Mouse (Mus musculus) hindbrain, postnatal 0 days (tissue): ENCODE data around the gene Bbs9. TPM values are rescaled to one million over a fixed set of nuclear protein-coding genes. Genes with fewer than 3 reads are reported as not detected.
A peak's percentile ranks its signal among the peaks of the same experiment; 100 is the strongest.

Experiments used
- ATAC-seq: fragments of 200-750 bp; cut with Nextera tagmentation; 2 replicates; pipeline ENCODE4 v1.8.0; 2017; ENCODE audit warnings: mild to moderate bottlenecking, moderate TSS enrichment, moderate library complexity
- DNase-seq: peaks from one replicate; pipeline ENCODE4 v3.0.0-alpha.2; 2015; ENCODE audit warnings: low spot score
- H3K27ac ChIP-seq: fragments of 300-500 bp; sonication (generic); 2 replicates; pipeline ENCODE4 v1.5.1; 2014; ENCODE audit warnings: mild to moderate bottlenecking
- H3K27me3 ChIP-seq: fragments of 300-500 bp; sonication (generic); 2 replicates; pipeline ENCODE4 v1.6.1; 2014; ENCODE audit warnings: low read length, mixed read lengths; ENCODE audit not compliant: insufficient read depth
- H3K36me3 ChIP-seq: fragments of 300-500 bp; sonication (generic); 2 replicates; pipeline ENCODE4 v1.6.1; 2014; ENCODE audit warnings: low read length, mixed read lengths; ENCODE audit not compliant: insufficient read depth
- H3K4me1 ChIP-seq: fragments of 300-500 bp; sonication (generic); 2 replicates; pipeline ENCODE4 v1.6.1; 2014; ENCODE audit warnings: antibody characterized with exemption, low read length, mixed read lengths; ENCODE audit not compliant: insufficient read depth
- H3K4me2 ChIP-seq: fragments of 300-500 bp; sonication (generic); 2 replicates; pipeline ENCODE4 v1.6.1; 2014; ENCODE audit warnings: low read depth, mild to moderate bottlenecking, low read length, moderate library complexity, mixed read lengths
- H3K4me3 ChIP-seq: fragments of 300-500 bp; sonication (generic); 2 replicates; pipeline ENCODE4 v1.5.1; 2014; ENCODE audit warnings: low read length
- H3K9ac ChIP-seq: fragments of 300-500 bp; sonication (generic); replicated peaks from 2 replicates; pipeline ENCODE4 v1.6.1; 2014; ENCODE audit warnings: mild to moderate bottlenecking, low read length, moderate library complexity, mixed read lengths
- H3K9me3 ChIP-seq: fragments of 300-500 bp; sonication (generic); 2 replicates; pipeline ENCODE4 v1.6.1; 2016; ENCODE audit warnings: low read length, mixed read lengths
- CTCF ChIP-seq: IDR thresholded peaks from 2 replicates; pipeline ENCODE4 v1.5.1; 2016; ENCODE audit warnings: antibody characterized with exemption, control low read depth, low read depth
- WGBS: fragments of 180-500 bp; shearing (Covaris S2); extraction: QIAGEN DNeasy Blood & Tissue Kit; methylation state at CpG from one replicate; pipeline ENCODE4 v1.1.7; 2014; 5-methylcytosine and 5-hydroxymethylcytosine counted together
- polyA plus RNA-seq: library from polyadenylated mRNA; unstranded; fragments of >200 nt; fragmentation: Nextera tagmentation; extraction: Ambion mirVana; gene quantifications from 2 replicates; pipeline ENCODE4 v1.2.1, GENCODE M21; 2015
- total RNA-seq: library from RNA; depleted of rRNA; stranded (reverse); fragments of >200 nt; gene quantifications from 2 replicates; pipeline ENCODE4 v1.2.3, GENCODE M21; 2014

The Bbs9 gene
- total and polyA plus RNA-seq, 2 experiments from 2014 or later, result 15.2 to 27.5 TPM

DNA sequence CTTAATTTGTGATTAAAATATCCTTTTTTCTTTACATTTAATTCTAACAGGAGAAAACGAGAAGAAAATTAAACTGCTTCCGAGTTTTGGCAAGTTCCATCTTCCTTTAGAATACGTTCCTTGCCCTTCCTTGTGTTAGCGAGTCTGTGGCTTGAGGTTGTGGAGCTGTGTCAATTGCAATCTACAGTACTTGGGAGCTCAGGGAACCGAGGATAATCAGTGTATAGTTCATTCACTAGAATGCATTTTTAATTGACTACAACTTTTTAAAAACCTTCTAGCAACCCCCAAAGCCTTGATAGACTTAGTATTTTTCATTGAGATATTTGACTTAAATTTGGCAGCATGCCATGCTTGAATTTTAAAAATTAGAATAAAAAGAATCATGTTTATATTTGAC, 68.0 kb downstream of the Bbs9 start:
- 47% methylated on average over 5 of the region's 5 CpGs for WGBS
- no peak overlapping the region for H3K4me3 ChIP-seq
- H3K4me2 ChIP-seq, result no peak overlapping the region
- no peak overlapping the region for H3K27ac ChIP-seq
- H3K9me3 ChIP-seq, result no peaks in the 10 kb centered on the region
- no peak for TF ChIP-seq CTCF
- no peaks in the 10 kb centered on the region for H3K4me1 ChIP-seq
- no peak for ATAC-seq
- no peaks in the 10 kb centered on the region for H3K27me3 ChIP-seq
- no peak for DNase-seq
- no peak overlapping the region for H3K9ac ChIP-seq
- no peaks in the 10 kb centered on the region for H3K36me3 ChIP-seq

GRCm38 (mm10) chr9:22544349-22545341, 69.1 kb downstream of the Bbs9 start:
- TF ChIP-seq CTCF, result no peak
- no peaks in the 10 kb centered on the region for H3K27me3 ChIP-seq
- no peak overlapping the region for H3K4me2 ChIP-seq
- H3K9ac ChIP-seq, result no peak overlapping the region
- H3K27ac ChIP-seq, result no peak overlapping the region
- no peaks in the 10 kb centered on the region for H3K36me3 ChIP-seq
- H3K4me3 ChIP-seq, result no peak overlapping the region
- WGBS, result 58% methylated on average over 9 of the region's 9 CpGs
- no peak for DNase-seq
- H3K9me3 ChIP-seq, result no peaks in the 10 kb centered on the region
- H3K4me1 ChIP-seq, result no peaks in the 10 kb centered on the region
- ATAC-seq, result no peak

DNA sequence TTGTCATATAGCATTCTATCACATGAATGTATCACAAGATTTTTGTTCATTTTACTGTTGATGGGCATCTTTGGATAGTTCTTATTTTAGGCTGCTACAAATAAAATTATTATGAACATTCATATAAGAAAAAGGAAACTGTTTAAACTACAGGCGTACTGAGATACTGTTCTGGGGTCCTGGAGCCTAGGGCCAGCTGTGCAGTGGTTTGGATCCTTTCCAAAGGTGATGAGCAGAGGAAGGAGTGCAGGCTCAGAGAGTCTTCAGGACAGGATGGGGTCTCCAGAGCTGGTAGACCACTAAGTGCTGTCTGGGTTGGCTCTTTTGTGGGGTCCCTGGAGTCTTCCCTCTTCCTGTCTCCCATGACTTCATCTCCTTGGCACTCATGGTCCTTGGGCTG, 75.8 kb downstream of the Bbs9 start:
- no peaks in the 10 kb centered on the region for H3K36me3 ChIP-seq
- WGBS, result 81% methylated on average over 1 of the region's 1 CpGs
- H3K4me1 ChIP-seq, result no peaks in the 10 kb centered on the region
- no peak overlapping the region for H3K27ac ChIP-seq
- no peaks in the 10 kb centered on the region for H3K27me3 ChIP-seq
- no peak for TF ChIP-seq CTCF
- no peak for DNase-seq
- no peak overlapping the region for H3K9ac ChIP-seq
- H3K9me3 ChIP-seq, result no peaks in the 10 kb centered on the region
- no peak overlapping the region for H3K4me3 ChIP-seq
- no peak for ATAC-seq
- no peak overlapping the region for H3K4me2 ChIP-seq

DNA sequence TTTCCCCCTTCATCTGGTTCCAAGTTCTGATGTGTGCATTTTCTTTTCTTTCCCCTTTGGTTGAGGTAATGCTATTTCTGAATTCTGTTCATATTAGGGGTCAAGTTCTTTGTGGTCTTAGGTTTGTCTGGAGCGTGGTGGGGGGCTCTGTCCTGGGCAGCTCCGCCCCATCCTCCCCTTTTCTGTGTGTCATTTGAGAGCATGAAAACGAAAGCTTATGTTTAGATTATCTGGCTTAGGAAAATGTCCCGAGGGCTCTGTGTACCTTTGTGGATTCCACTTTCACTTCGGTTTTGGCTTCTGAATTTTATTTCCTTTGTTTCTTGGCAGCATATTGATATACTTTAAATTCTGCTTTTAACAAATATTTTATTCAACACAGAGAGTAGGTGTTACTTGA, 80.6 kb downstream of the Bbs9 start:
- Histone ChIP-seq H3K27me3 (no peaks in the 10 kb centered on the region), H3K36me3 (no peaks in the 10 kb centered on the region), H3K9me3 (no peaks in the 10 kb centered on the region), H3K4me1 (no peaks in the 10 kb centered on the region), H3K9ac (no peak overlapping the region), H3K4me3 (no peak overlapping the region), H3K27ac (no peak overlapping the region), H3K4me2 (no peak overlapping the region)
- WGBS, result 74% methylated on average over 5 of the region's 5 CpGs
- ATAC-seq (no peak), DNase-seq (no peak)
- no peak for TF ChIP-seq CTCF

DNA sequence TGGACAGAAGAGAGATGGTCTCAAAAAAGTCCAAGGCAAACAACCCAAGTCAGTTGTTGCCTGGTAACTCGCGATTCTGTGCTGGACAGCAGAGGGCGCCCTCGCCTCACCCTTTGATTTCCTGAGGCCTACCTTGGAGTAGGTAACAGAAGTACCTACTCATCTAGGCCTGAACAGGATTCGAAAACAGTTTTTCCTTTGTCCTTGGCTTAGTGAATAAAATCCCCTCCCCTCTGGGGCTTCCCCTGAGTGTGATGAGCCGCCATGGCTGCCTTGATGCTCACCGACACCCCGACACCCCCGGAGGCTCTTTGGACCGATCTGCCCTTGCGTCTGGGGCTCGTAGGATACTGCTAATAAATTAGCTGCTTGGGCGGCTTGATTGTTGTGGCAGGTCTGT, 82.0 kb downstream of the Bbs9 start:
- 52% methylated on average over 13 of the region's 13 CpGs for WGBS
- Histone ChIP-seq H3K4me3 (no peak overlapping the region), H3K9me3 (no peaks in the 10 kb centered on the region), H3K27ac (no peak overlapping the region), H3K9ac (no peak overlapping the region), H3K36me3 (no peaks in the 10 kb centered on the region), H3K4me2 (no peak overlapping the region), H3K27me3 (no peaks in the 10 kb centered on the region), H3K4me1 (no peaks in the 10 kb centered on the region)
- ATAC-seq, result no peak
- TF ChIP-seq CTCF, result peak; percentile 78
- peak; percentile 64 for DNase-seq

DNA sequence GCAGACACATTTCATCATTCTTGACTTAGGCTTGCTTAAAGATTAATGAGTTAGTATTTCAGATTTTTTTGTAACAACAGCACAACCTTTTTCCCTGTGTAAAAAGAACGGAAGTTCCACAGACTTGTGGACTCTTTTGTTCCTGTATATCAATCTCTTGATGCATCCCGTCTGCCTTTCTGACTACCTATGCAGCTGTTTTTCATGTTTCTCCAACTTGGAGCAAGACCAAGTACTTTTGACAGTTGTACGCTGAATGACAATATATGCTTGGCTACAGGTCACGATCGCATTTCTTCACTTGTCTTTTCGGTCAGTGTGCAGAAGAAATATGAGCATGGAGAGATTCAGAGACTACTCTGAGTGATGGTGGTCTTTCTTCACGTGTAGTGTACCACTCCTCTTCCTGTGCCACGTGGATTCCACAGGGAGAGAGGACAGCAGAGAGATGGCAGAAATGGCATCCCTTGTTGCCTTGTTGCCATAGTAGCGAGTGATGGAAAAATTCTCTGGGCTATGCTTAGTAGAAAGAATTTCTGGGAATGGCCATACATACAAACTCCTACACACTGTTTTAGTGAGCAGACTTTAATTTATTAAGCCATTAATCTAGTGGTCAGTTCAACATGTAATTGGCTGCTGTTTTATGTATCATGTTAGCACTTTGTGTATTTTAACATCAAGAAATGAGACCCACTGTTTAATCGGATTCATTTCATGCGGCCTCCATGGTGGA, 88.3 kb downstream of the Bbs9 start:
- H3K27me3 ChIP-seq, result no peaks in the 10 kb centered on the region
- no peak overlapping the region for H3K4me2 ChIP-seq
- ATAC-seq, result no peak
- no peak overlapping the region for H3K27ac ChIP-seq
- H3K4me3 ChIP-seq, result no peak overlapping the region
- no peak overlapping the region for H3K9ac ChIP-seq
- H3K9me3 ChIP-seq, result 0 out of 2 replicates have a peak, but pooled peaks cover 9% of the 10 kb centered on the region
- DNase-seq, result no peak
- H3K36me3 ChIP-seq, result no peaks in the 10 kb centered on the region
- no peaks in the 10 kb centered on the region for H3K4me1 ChIP-seq
- no peak for TF ChIP-seq CTCF
- WGBS, result 80% methylated on average over 11 of the region's 11 CpGs
